Mouse (Mus musculus) embryonic fibroblast, embryonic 13.5 days (primary cell): ENCODE measurements at regions not wholly inside any gene's neighbourhood (a gene's known extent, or its start where the extent isn't known, plus 50 kb on each side); places are given as distances from the start of the nearest gene placed in this dataset.

Experiments used
- CTCF ChIP-seq: IDR thresholded peaks from 2 replicates; pipeline ENCODE4 v1.5.1; 2011; ENCODE audit warnings: mild to moderate bottlenecking, control low read depth, low read length, moderate library complexity, borderline replicate concordance; ENCODE audit not compliant: insufficient read depth
- POLR2A ChIP-seq: IDR thresholded peaks from 2 replicates; pipeline ENCODE4 v1.6.1; 2011; ENCODE audit warnings: low read depth, mild to moderate bottlenecking, control low read depth, low read length, moderate library complexity

- TF ChIP-seq CTCF (no peak), POLR2A (no peak)
Observed at GRCm38 (mm10) chr5:103364791-103365699, 59.9 kb upstream of the Ptpn13 start.
